Mouse (Mus musculus) G1E (cell line): ENCODE data around the gene Cbx7.
A peak's percentile ranks its signal among the peaks of the same experiment; 100 is the strongest.

Experiments
- CTCF ChIP-seq: IDR thresholded peaks from 2 replicates; pipeline ENCODE4 v1.5.1; 2012; ENCODE audit warnings: low read depth, low read length, inconsistent platforms, mixed read lengths
- POLR2AphosphoS5 ChIP-seq: IDR thresholded peaks from 2 replicates; pipeline ENCODE4 v1.6.1; 2012; ENCODE audit warnings: low read depth, low read length, inconsistent platforms; ENCODE audit not compliant: insufficient replicate concordance
- TAL1 ChIP-seq: conservative IDR thresholded peaks from 2 replicates; pipeline ENCODE4 v1.6.1; 2012; ENCODE audit warnings: low read depth, low read length, inconsistent platforms, mixed read lengths

GRCm38 (mm10) chr15:79946790-79947189 is 24.1 kb downstream of the Cbx7 start:
- TF ChIP-seq CTCF = 0 out of 2 replicates have a peak, but pooled peaks have one; percentile 11
- no peak for TF ChIP-seq TAL1
- no peak for TF ChIP-seq POLR2AphosphoS5
